Mouse (Mus musculus) small intestine, adult 2 months (tissue): ENCODE measurements around the gene Zfp511. TPM values are rescaled to one million over a fixed set of nuclear protein-coding genes. Genes with fewer than 3 reads are reported as not detected.

Experiments
- H3K27ac ChIP-seq: fragments of 200-500 bp; 2 replicates; pipeline ENCODE4 v1.5.1; 2012; ENCODE audit warnings: low read depth, low read length, control low read depth, inconsistent platforms; ENCODE audit not compliant: insufficient read depth
- H3K27me3 ChIP-seq: fragments of 200-500 bp; 2 replicates; pipeline ENCODE4 v1.6.1; 2012; ENCODE audit warnings: mild to moderate bottlenecking, moderate library complexity, low read length, inconsistent platforms; ENCODE audit not compliant: control insufficient read depth, insufficient read depth
- H3K36me3 ChIP-seq: fragments of 200-500 bp; 2 replicates; pipeline ENCODE4 v1.6.1; 2012; ENCODE audit warnings: mild to moderate bottlenecking, low read length, control low read depth, inconsistent platforms; ENCODE audit not compliant: control insufficient read depth, insufficient read depth
- H3K4me1 ChIP-seq: fragments of 200-500 bp; 2 replicates; pipeline ENCODE4 v1.6.1; 2012; ENCODE audit warnings: low read length, inconsistent platforms, mixed read lengths; ENCODE audit not compliant: control insufficient read depth, insufficient read depth, insufficient read length
- H3K4me3 ChIP-seq: fragments of 200-500 bp; 2 replicates; pipeline ENCODE4 v1.5.1; 2012; ENCODE audit warnings: low read depth, mild to moderate bottlenecking, control low read depth, inconsistent platforms, low read length, moderate library complexity
- CTCF ChIP-seq: fragments of 200-500 bp; IDR thresholded peaks from 2 replicates; pipeline ENCODE4 v1.5.1; 2012; ENCODE audit warnings: low read depth, mild to moderate bottlenecking, control low read depth, inconsistent platforms, low read length, moderate library complexity, mixed read lengths; ENCODE audit not compliant: insufficient replicate concordance, insufficient read length; ENCODE audit errors: extremely low read depth
- POLR2A ChIP-seq: fragments of 200-500 bp; IDR thresholded peaks from 2 replicates; pipeline ENCODE4 v1.6.1; 2012; ENCODE audit warnings: low read depth, mild to moderate bottlenecking, control low read depth, inconsistent platforms, low read length, moderate library complexity
- WGBS: fragments of 180-500 bp; shearing (Covaris S2); methylation state at CpG from one replicate; pipeline ENCODE4 v1.1.7; 2018; 5-methylcytosine and 5-hydroxymethylcytosine counted together
- polyA plus RNA-seq: library from polyadenylated mRNA; depleted of rRNA; stranded (reverse); fragments of >200 nt; gene quantifications from 2 replicates; pipeline ENCODE4 v1.2.3, GENCODE M21; 2012

Zfp511 gene
- polyA plus RNA-seq, 1 experiment, result 54.9 TPM

GRCm38 (mm10) chr7:140032366-140032765 lies 3.8 kb upstream of the Zfp511 start:
- H3K36me3 ChIP-seq, result peaks cover 39% of the 10 kb centered on the region
- H3K4me1 ChIP-seq, result peaks cover 10% of the 10 kb centered on the region; the same call in 1 of the 2 replicates
- TF ChIP-seq CTCF (no peak), POLR2A (no peak)
- no peak overlapping the region for H3K4me3 ChIP-seq
- H3K27ac ChIP-seq, result no peak overlapping the region
- no peaks in the 10 kb centered on the region for H3K27me3 ChIP-seq
- 96% methylated on average over 10 of the region's 10 CpGs for WGBS

- TF ChIP-seq CTCF (no peak), POLR2A (no peak)
- Histone ChIP-seq H3K4me3 (no peak overlapping the region), H3K4me1 (peaks cover 10% of the 10 kb centered on the region; the same call in 1 of the 2 replicates), H3K27me3 (no peaks in the 10 kb centered on the region), H3K27ac (no peak overlapping the region), H3K36me3 (peaks cover 34% of the 10 kb centered on the region)
- WGBS, result 93% methylated on average over 9 of the region's 9 CpGs
Measured at GRCm38 (mm10) chr7:140033386-140033785, 2.8 kb upstream of the Zfp511 start.

DNA sequence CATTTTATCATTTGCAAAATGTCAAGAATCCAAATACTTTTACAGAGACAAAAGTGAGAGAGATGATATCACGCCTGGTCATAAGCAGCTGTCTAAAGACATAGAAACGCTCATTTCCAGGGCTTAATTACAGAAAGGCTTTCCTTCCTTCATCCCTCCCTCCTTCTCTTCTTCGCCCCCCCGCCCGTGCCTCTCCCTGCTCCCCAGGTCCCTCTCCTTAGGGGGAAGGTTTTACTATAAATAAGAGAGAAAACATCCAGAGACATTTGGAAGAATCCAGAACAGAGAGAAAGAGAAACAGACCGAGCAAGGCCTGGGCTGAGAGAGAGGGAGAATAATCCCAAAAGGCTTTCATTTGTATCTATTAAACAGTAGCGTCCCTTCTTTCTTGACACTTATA lies 735 bp upstream of the Zfp511 start:
- Histone ChIP-seq H3K36me3 (peaks cover 26% of the 10 kb centered on the region), H3K4me1 (peaks cover 10% of the 10 kb centered on the region; the same call in 1 of the 2 replicates), H3K4me3 (peak overlapping the region; percentile 72), H3K27me3 (no peaks in the 10 kb centered on the region), H3K27ac (no peak overlapping the region)
- 13% methylated on average over 7 of the region's 7 CpGs for WGBS
- TF ChIP-seq POLR2A (no peak), CTCF (no peak)

DNA sequence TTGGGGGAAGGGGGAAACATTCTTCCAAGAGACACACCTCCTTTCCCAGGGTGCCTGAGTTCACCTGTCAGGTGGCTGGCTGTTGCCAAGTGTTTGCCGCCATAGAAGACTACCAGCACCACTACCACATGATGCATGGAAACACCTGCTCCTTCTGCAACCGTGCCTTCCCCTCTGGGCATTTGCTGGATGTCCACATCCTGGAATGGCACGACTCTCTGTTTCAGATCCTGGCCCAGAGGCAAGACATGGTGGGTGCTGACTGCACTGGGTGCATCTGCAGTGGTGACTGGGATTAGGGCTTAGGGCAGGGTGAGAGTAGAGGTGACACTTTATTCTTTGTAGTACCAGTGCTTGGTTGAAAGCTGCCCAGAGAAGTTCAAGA lies 972 bp downstream of the Zfp511 start:
- Histone ChIP-seq H3K36me3 (peaks cover 17% of the 10 kb centered on the region), H3K27ac (no peak overlapping the region), H3K27me3 (no peaks in the 10 kb centered on the region), H3K4me1 (peaks cover 10% of the 10 kb centered on the region; the same call in 1 of the 2 replicates), H3K4me3 (peak overlapping the region; percentile 72)
- TF ChIP-seq POLR2A, result no peak
- no peak for TF ChIP-seq CTCF
- WGBS, result 22% methylated on average over 3 of the region's 3 CpGs

DNA sequence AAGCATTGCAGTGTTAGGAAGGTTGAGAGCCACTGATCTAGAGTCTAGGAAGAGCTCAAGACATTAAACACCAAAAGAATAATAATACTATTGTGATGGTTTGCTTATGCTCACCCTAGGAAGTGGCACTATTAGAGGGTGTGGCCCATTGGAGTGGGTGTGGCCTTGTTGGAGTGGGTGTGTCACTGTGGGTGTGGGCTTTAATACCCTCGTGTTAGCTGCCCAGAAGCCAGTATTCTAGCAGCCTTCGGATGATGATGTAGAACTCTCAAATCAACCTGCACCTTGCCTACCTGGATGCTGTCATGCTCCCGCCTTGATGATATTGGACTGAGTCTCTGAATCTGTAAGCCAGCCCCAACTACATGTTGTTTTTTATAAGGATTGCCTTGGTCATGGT lies 6.5 kb downstream of the Zfp511 start:
- peaks cover 13% of the 10 kb centered on the region for H3K27me3 ChIP-seq
- H3K4me3 ChIP-seq, result no peak overlapping the region
- WGBS, result 49% methylated on average over 3 of the region's 3 CpGs
- TF ChIP-seq CTCF (no peak), POLR2A (no peak)
- H3K4me1 ChIP-seq, result no peaks in the 10 kb centered on the region; the same call in 1 of the 2 replicates
- no peak overlapping the region for H3K27ac ChIP-seq
- H3K36me3 ChIP-seq, result peaks cover 10% of the 10 kb centered on the region

DNA sequence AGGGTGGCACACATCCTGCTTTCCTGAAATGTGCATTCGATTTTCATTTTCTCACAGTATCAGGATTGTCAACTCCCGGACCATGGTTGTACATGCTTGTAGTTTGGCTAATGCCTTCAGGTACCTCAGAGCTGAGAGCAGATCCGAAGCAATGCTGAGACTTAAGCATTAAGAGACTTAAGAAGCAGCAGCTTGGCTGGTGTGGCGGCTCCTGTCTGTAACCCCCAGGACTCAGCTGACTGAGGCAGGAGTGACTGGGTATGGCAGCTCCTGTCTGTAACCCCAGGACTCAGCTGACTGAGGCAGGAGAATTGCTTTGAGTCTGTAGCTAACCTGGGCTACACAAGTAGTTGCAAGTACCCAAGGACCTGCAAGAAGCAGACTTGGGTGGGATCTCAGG lies 9.4 kb downstream of the Zfp511 start:
- H3K27me3 ChIP-seq, result peaks cover 40% of the 10 kb centered on the region
- TF ChIP-seq POLR2A, result no peak
- TF ChIP-seq CTCF, result no peak
- H3K36me3 ChIP-seq, result peaks cover under 1% of the 10 kb centered on the region
- 76% methylated on average over 4 of the region's 4 CpGs for WGBS
- peaks cover 18% of the 10 kb centered on the region for H3K4me1 ChIP-seq
- H3K27ac ChIP-seq, result no peak overlapping the region
- H3K4me3 ChIP-seq, result no peak overlapping the region

- WGBS, result 1% methylated on average over 33 of the region's 33 CpGs
- peaks cover 49% of the 10 kb centered on the region for H3K27me3 ChIP-seq
- H3K4me3 ChIP-seq, result peak overlapping the region; percentile 37
- H3K4me1 ChIP-seq, result peaks cover 18% of the 10 kb centered on the region
- H3K27ac ChIP-seq, result no peak overlapping the region
- H3K36me3 ChIP-seq, result no peaks in the 10 kb centered on the region
- TF ChIP-seq CTCF (no peak), POLR2A (no peak)
Measured at GRCm38 (mm10) chr7:140047811-140048311, 11.7 kb downstream of the Zfp511 start.

GRCm38 (mm10) chr7:140048361-140049114 lies 12.3 kb downstream of the Zfp511 start, which contains the start of gene Msx3:
Gene Msx3 (minus strand): TSS chr7:140049089.
- Histone ChIP-seq H3K4me3 (peak within 1 kb of the TSS; percentile 63), H3K36me3 (no peaks in the 10 kb centered on the region), H3K4me1 (peaks cover 18% of the 10 kb centered on the region), H3K27me3 (peaks cover 49% of the 10 kb centered on the region), H3K27ac (no peak within 1 kb of the TSS)
- WGBS, result 2% methylated on average over 56 of the region's 56 CpGs
- TF ChIP-seq POLR2A (no peak), CTCF (no peak)
